23 mouse cellular contexts compared by ENCODE assay signal in the genomic region with DNA sequence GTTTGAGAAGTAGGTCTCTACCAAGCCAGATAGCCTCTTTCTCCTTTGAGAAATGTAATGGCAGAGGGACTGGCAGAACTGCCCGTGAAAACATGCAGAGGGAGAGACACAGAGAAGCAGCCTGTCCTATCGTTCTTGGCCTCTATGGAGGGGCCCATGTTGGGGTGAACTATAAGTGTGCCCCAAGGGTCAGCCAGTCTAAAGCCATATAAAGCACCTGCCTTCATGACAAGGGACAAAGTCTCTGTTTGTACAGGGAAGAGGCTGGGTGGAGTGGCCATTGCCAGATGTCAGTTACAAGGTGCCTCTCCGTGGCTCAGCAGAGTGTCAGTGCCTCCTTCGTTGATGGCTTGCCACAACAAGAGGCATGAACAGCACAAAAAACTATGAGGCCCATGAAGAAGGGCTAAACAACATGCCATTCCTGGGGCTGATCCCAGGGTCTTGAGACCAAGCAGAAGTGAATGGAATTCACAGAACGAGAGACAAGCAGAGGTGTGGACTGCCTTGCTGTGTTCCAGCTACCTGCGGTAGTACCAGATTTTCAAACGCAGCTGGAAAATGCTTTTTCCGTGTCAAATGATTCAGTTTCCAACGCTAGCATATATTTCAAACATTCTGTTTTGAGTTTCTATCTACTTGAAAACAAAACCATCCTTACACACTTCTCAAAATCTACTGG. TPM values are rescaled to one million over a fixed set of nuclear protein-coding genes. Genes with fewer than 3 reads are reported as not detected.
DNase-seq lines count a peak whose midpoint lies in the region; ATAC-seq and TF ChIP-seq lines count a peak whose summit lies in the region.
"Had no signal": no experiment of that assay in that cellular context is flagged by ENCODE, and none has a peak within 500 bp of the region (broad histone marks: within the 10 kb centered on the region; RNA-seq: fewer than 3 reads in every experiment).

No protein-coding gene starts in this region.

- intact Hi-C loops in gastrocnemius, postnatal 14 days (cut with DNase I; ENCODE audit: low total_unique reads) = no loop called here

- H3K4me2 ChIP-seq in stomach, embryonic 16.5 days (ENCODE audit: low read depth, low read length) = no peak overlapping the region
- H3K4me2 ChIP-seq: embryonic facial prominence, embryonic 12.5 days; forebrain, embryonic 15.5 days; heart, embryonic 12.5 days; hindbrain, embryonic 12.5 days had no signal

- peak; percentile 2 for DNase-seq in gastrocnemius, postnatal 25 days
- DNase-seq in gastrocnemius, postnatal 14 days = no peak
- peak; percentile 22 for DNase-seq in liver, adult 2 months (ENCODE audit: extremely low read depth, low read depth, low spot score)
- no peak for DNase-seq in liver
- DNase-seq in thymus, postnatal 4 days = peak; percentile 39
- no peak for DNase-seq in thymus, postnatal 25 days
- DNase-seq: adrenal gland, postnatal 10 days; B cell, adult 2 months; cerebellum, adult 11 months; cerebellum, adult 8-10 months; cerebellum, postnatal 14 days; gastrocnemius, postnatal 10 days; heart, adult 18-20 months; heart, postnatal 36 days had no signal

- no peaks in the 10 kb centered on the region for H3K9me3 ChIP-seq in stomach, embryonic 16.5 days (replicated peaks; ENCODE audit: control insufficient read depth, low read length)
- H3K9me3 ChIP-seq: embryonic facial prominence, embryonic 12.5 days; forebrain, embryonic 15.5 days; G1E; heart, embryonic 12.5 days; hindbrain, embryonic 12.5 days had no signal

- peak; percentile 61; the same call in 1 of the 2 replicates for ATAC-seq in stomach, embryonic 16.5 days (ENCODE audit: insufficient read depth, low FRiP score)
- no peak for ATAC-seq in granulocyte monocyte progenitor cell, adult 5-6 weeks (replicated peaks; ENCODE audit: poor library complexity, severe bottlenecking)
- ATAC-seq: CD4-positive, CD25-positive, alpha-beta regulatory T cell, adult 4 months; forebrain, embryonic 15.5 days; hindbrain, postnatal 0 days had no signal

- H3K36me3 ChIP-seq in liver, adult 2 months (ENCODE audit: control insufficient read depth, insufficient read depth, low read length) = no peaks in the 10 kb centered on the region
- no peaks in the 10 kb centered on the region for H3K36me3 ChIP-seq in stomach, embryonic 16.5 days (ENCODE audit: control insufficient read depth, insufficient read depth, low read length)
- H3K36me3 ChIP-seq: embryonic facial prominence, embryonic 12.5 days; forebrain, embryonic 15.5 days; G1E; heart, embryonic 12.5 days; hindbrain, embryonic 12.5 days had no signal

- no peak for TF ChIP-seq CTCF in liver, adult 2 months (IDR thresholded peaks at IDR 0.05; ENCODE audit: low read depth, low read length)

- no peak overlapping the region for H3K4me3 ChIP-seq in liver, adult 2 months (ENCODE audit: insufficient read depth, low read depth, low read length)
- no peak overlapping the region for H3K4me3 ChIP-seq in stomach, embryonic 16.5 days (replicated peaks; ENCODE audit: low read length)
- H3K4me3 ChIP-seq: embryonic facial prominence, embryonic 12.5 days; forebrain, embryonic 15.5 days; heart, embryonic 12.5 days; hindbrain, embryonic 12.5 days had no signal

- no peaks in the 10 kb centered on the region for H3K79me2 ChIP-seq in liver, adult 2 months (ENCODE audit: control insufficient read depth, insufficient read depth, low read length)

- H3K27me3 ChIP-seq in liver, adult 2 months (ENCODE audit: control insufficient read depth, insufficient read depth, low read length) = no peaks in the 10 kb centered on the region
- H3K27me3 ChIP-seq in stomach, embryonic 16.5 days (ENCODE audit: control insufficient read depth, insufficient read depth, low read length) = no peaks in the 10 kb centered on the region
- H3K27me3 ChIP-seq: embryonic facial prominence, embryonic 12.5 days; forebrain, embryonic 15.5 days; heart, embryonic 12.5 days; hindbrain, embryonic 12.5 days had no signal

- no peak overlapping the region for H3K9ac ChIP-seq in liver, adult 2 months (ENCODE audit: low read depth, low read length)
- H3K9ac ChIP-seq in stomach, embryonic 16.5 days (ENCODE audit: low read length) = no peak overlapping the region
- H3K9ac ChIP-seq: embryonic facial prominence, embryonic 12.5 days; forebrain, embryonic 15.5 days; heart, embryonic 12.5 days; hindbrain, embryonic 12.5 days had no signal

- TF ChIP-seq POLR2A in liver, adult 2 months (IDR thresholded peaks at IDR 0.05; ENCODE audit: extremely low read depth, insufficient read depth, low read length) = no peak

- H3K4me1 ChIP-seq in liver, adult 2 months (ENCODE audit: control insufficient read depth, insufficient read depth, low read length) = no peaks in the 10 kb centered on the region
- H3K4me1 ChIP-seq in stomach, embryonic 16.5 days (ENCODE audit: control insufficient read depth, insufficient read depth, low read length) = no peaks in the 10 kb centered on the region
- H3K4me1 ChIP-seq: embryonic facial prominence, embryonic 12.5 days; forebrain, embryonic 15.5 days had no signal

- H3K27ac ChIP-seq in liver, adult 2 months (replicated peaks; ENCODE audit: insufficient read depth, low read depth, low read length) = no peak overlapping the region
- H3K27ac ChIP-seq in stomach, embryonic 16.5 days (ENCODE audit: low read length) = no peak overlapping the region
- H3K27ac ChIP-seq: embryonic facial prominence, embryonic 12.5 days; forebrain, embryonic 15.5 days; hindbrain, embryonic 12.5 days; hindbrain, postnatal 0 days had no signal

- WGBS in liver, adult 2 months = 66% methylated on average over 9 of the region's 9 CpGs
- 75% methylated on average over 9 of the region's 9 CpGs for WGBS in stomach, embryonic 16.5 days

RNA-seq across cellular contexts. Expression of a gene that starts 42.4 kb away (rescaled TPM):
- 10 to 100 TPM; 13.8 to 18.0 TPM for total RNA-seq in gastrocnemius, postnatal 25 days (2021)
- total RNA-seq in gastrocnemius, postnatal 14 days (2021) = 10 to 100 TPM; 12.5 to 14.6 TPM
- total RNA-seq in liver, adult 2 months (2014; rRNA removed) = 28.9 and 34.8 TPM in 2 replicates
- polyA plus RNA-seq in liver, adult 2 months (2012; rRNA removed) = 6.3 and 8.2 TPM in 2 replicates
- polyA plus RNA-seq in stomach, embryonic 16.5 days (2015; fragmentation: Nextera tagmentation; extraction: Ambion mirVana) = 8.5 and 9.6 TPM in 2 replicates
- 15.2 and 20.2 TPM in 2 replicates for total RNA-seq in granulocyte monocyte progenitor cell, adult 5-6 weeks (2014; fragmentation: Nextera tagmentation)
- 29.6 and 29.8 TPM in 2 replicates for total RNA-seq in granulocyte monocyte progenitor cell, adult 5-6 weeks (2017)

Comparison
In these comparisons a context has a peak if more than half of its experiments do, and no peak if none do; other contexts are left out.
1. DNase-seq: peak in gastrocnemius, postnatal 25 days (single experiment), liver, adult 2 months (single experiment) and thymus, postnatal 4 days (single experiment); none in gastrocnemius, postnatal 14 days (single experiment), liver (single experiment) and thymus, postnatal 25 days (single experiment).